Mouse (Mus musculus): ENCODE measurements around the gene Caskin1. TPM values are rescaled to one million over a fixed set of nuclear protein-coding genes. Genes with fewer than 3 reads are reported as not detected.

Caskin1 gene
- polyA plus RNA-seq, 2 experiments, result 0.08 to 0.09 TPM

GRCm38 (mm10) chr17:24534160-24534718 lies 45.8 kb downstream of the Caskin1 start, which contains the start of gene Rab26:
Gene Rab26 (minus strand): TSS chr17:24534210.
- Histone ChIP-seq H3K27me3 (ENCODE audit: control insufficient read depth, insufficient read depth, low read length) (no peaks in the 10 kb centered on the region), H3K4me3 (ENCODE audit: insufficient read depth in 1 of 2, low read depth in 2 of 2, low read length in 2 of 2) (peak within 1 kb of the TSS; percentile 40 to 45), H3K4me2 (ENCODE audit: low read depth) (peak within 1 kb of the TSS; percentile 72), H3K36me3 (replicated peaks; ENCODE audit: control insufficient read depth, insufficient read depth, low read depth) (no peaks in the 10 kb centered on the region), H3K9me3 (ENCODE audit: control insufficient read depth, low read length) (no peaks in the 10 kb centered on the region), H3K4me1 (replicated peaks; ENCODE audit: control insufficient read depth in 2 of 2, insufficient read depth in 2 of 2, low read length in 1 of 2) (peaks cover 7 to 19% of the 10 kb centered on the region in 2 experiments; a peak in 3 of 4 replicates), H3K9ac (replicated peaks) (no peak within 1 kb of the TSS), H3K27ac (no peak within 1 kb of the TSS)
- peak; percentile 9; the same call in 1 of the 2 replicates for ATAC-seq (ENCODE audit: insufficient read depth)
- WGBS (ENCODE audit: insufficient replicate concordance), result 54% methylated on average over 8 of the region's 8 CpGs
- DNase-seq (ENCODE audit: low read depth in 3 of 3, low spot score in 3 of 3), result no peak
- TF ChIP-seq EP300 (IDR thresholded peaks at IDR 0.05; ENCODE audit: low read depth) (0 out of 2 replicates have a peak, but pooled peaks have one; percentile 8), CTCF (IDR thresholded peaks at IDR 0.05; ENCODE audit: low read depth) (no peak)

DNA sequence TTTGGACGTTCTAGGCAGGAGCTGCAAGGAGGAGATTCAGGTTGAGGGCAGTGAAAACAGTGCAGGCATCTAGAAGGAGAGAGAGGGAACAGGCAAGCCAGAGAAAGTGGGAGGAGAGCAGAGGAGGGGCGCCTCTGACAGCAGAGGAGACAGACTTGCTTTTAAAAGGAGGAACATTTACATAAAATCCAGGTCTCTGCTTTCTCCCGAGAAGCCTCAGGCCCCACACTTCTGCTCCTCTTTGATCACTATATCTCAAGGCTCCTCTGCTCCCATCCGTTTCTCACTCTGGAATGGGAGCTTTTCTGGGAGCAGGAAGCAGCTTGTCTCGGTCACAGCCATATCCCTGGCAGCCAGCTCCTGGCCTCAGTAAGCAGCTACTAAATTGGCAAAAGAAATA lies 46.9 kb downstream of the Caskin1 start:
- DNase-seq (ENCODE audit: low read depth in 3 of 3, low spot score in 3 of 3), result no peak
- H3K4me1 ChIP-seq (replicated peaks; ENCODE audit: control insufficient read depth in 2 of 2, insufficient read depth in 2 of 2, low read length in 1 of 2), result peaks cover 7 to 10% of the 10 kb centered on the region in 2 experiments; a peak in 3 of 4 replicates
- no peaks in the 10 kb centered on the region for H3K27me3 ChIP-seq (ENCODE audit: control insufficient read depth, insufficient read depth, low read length)
- no peak overlapping the region for H3K9ac ChIP-seq (replicated peaks)
- no peak for TF ChIP-seq EP300 (IDR thresholded peaks at IDR 0.05; ENCODE audit: low read depth)
- TF ChIP-seq CTCF (IDR thresholded peaks at IDR 0.05; ENCODE audit: low read depth), result no peak
- no peak overlapping the region for H3K4me2 ChIP-seq (ENCODE audit: low read depth)
- H3K36me3 ChIP-seq (replicated peaks; ENCODE audit: control insufficient read depth, insufficient read depth, low read depth), result no peaks in the 10 kb centered on the region
- no peak for ATAC-seq (ENCODE audit: insufficient read depth)
- H3K9me3 ChIP-seq (ENCODE audit: control insufficient read depth, low read length), result no peaks in the 10 kb centered on the region
- no peak overlapping the region for H3K27ac ChIP-seq
- H3K4me3 ChIP-seq (ENCODE audit: insufficient read depth in 1 of 2, low read depth in 2 of 2, low read length in 2 of 2), result no peak overlapping the region
- 54% methylated on average over 5 of the region's 5 CpGs for WGBS (ENCODE audit: insufficient replicate concordance)

DNA sequence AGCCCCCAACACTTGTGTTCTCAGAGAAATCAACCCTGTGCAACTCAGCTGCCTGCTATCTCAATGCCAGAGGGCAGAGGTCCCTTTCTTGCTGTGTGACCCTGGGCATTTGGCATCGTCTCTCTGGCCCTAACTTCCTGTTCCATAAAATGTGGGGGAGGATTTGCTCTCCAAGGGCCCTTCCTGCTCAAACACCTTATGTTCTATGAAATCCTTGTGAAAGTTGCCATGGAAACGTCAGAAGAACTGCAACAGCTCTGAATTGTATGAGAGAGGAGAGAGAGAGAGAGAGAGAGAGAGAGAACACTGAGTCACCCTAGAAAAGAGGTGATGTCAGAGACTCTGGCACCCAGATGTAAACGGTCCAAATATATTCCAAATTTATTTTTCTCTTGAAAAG lies 49.1 kb downstream of the Caskin1 start:
- Histone ChIP-seq H3K4me3 (ENCODE audit: insufficient read depth in 1 of 2, low read depth in 2 of 2, low read length in 2 of 2) (no peak overlapping the region), H3K4me1 (replicated peaks; ENCODE audit: control insufficient read depth in 2 of 2, insufficient read depth in 2 of 2, low read length in 1 of 2) (peaks cover 7% of the 10 kb centered on the region in 2 experiments; a peak in 3 of 4 replicates), H3K27ac (no peak overlapping the region), H3K27me3 (ENCODE audit: control insufficient read depth, insufficient read depth, low read length) (no peaks in the 10 kb centered on the region), H3K9ac (replicated peaks) (no peak overlapping the region), H3K36me3 (replicated peaks; ENCODE audit: control insufficient read depth, insufficient read depth, low read depth) (no peaks in the 10 kb centered on the region), H3K9me3 (ENCODE audit: control insufficient read depth, low read length) (no peaks in the 10 kb centered on the region), H3K4me2 (ENCODE audit: low read depth) (no peak overlapping the region)
- ATAC-seq (ENCODE audit: insufficient read depth) (no peak), DNase-seq (ENCODE audit: low read depth in 3 of 3, low spot score in 3 of 3) (no peak)
- no peak for TF ChIP-seq CTCF (IDR thresholded peaks at IDR 0.05; ENCODE audit: low read depth)
- TF ChIP-seq EP300 (IDR thresholded peaks at IDR 0.05; ENCODE audit: low read depth), result no peak
- 32% methylated on average over 3 of the region's 3 CpGs for whole genome bisulfite sequencing (ENCODE audit: insufficient replicate concordance)

GRCm38 (mm10) chr17:24538950-24539349 lies 50.5 kb downstream of the Caskin1 start:
- Histone ChIP-seq H3K27ac (no peak overlapping the region), H3K4me2 (ENCODE audit: low read depth) (no peak overlapping the region), H3K27me3 (ENCODE audit: control insufficient read depth, insufficient read depth, low read length) (no peaks in the 10 kb centered on the region), H3K4me3 (ENCODE audit: insufficient read depth in 1 of 2, low read depth in 2 of 2, low read length in 2 of 2) (no peak overlapping the region), H3K9ac (replicated peaks) (no peak overlapping the region), H3K4me1 (replicated peaks; ENCODE audit: control insufficient read depth in 2 of 2, insufficient read depth in 2 of 2, low read length in 1 of 2) (peaks cover under 1 to 2% of the 10 kb centered on the region in 2 experiments; a peak in 2 of 4 replicates), H3K9me3 (ENCODE audit: control insufficient read depth, low read length) (no peaks in the 10 kb centered on the region), H3K36me3 (replicated peaks; ENCODE audit: control insufficient read depth, insufficient read depth, low read depth) (no peaks in the 10 kb centered on the region)
- TF ChIP-seq CTCF (IDR thresholded peaks at IDR 0.05; ENCODE audit: low read depth) (peak; percentile 59), EP300 (IDR thresholded peaks at IDR 0.05; ENCODE audit: low read depth) (no peak)
- ATAC-seq (ENCODE audit: insufficient read depth) (no peak), DNase-seq (ENCODE audit: low read depth in 3 of 3, low spot score in 3 of 3) (no peak)
- 47% methylated on average over 8 of the region's 8 CpGs for WGBS (ENCODE audit: insufficient replicate concordance)

DNA sequence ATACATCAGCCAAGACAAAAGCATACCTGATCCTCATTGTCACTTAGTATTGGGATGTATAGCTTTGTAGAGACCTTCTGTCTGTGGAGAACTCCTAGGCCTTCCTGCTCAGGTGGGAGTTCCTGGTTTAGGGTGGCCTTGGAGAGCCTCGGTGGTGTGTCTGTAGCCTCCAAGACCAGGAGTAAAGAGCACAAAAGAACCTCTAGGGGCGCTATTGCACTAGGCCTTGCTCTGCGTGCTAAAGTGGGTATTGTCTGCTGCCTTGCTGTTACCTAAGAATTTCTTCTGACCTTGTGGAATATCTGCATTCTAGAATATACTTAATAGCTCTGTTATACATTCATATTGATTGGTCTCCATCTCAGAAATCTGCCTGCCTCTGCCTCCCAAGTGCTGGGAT lies 52.0 kb downstream of the Caskin1 start:
- Histone ChIP-seq H3K4me1 (replicated peaks; ENCODE audit: control insufficient read depth in 2 of 2, insufficient read depth in 2 of 2, low read length in 1 of 2) (no peaks in the 10 kb centered on the region), H3K9me3 (ENCODE audit: control insufficient read depth, low read length) (no peaks in the 10 kb centered on the region), H3K36me3 (replicated peaks; ENCODE audit: control insufficient read depth, insufficient read depth, low read depth) (no peaks in the 10 kb centered on the region), H3K4me3 (ENCODE audit: insufficient read depth in 1 of 2, low read depth in 2 of 2, low read length in 2 of 2) (no peak overlapping the region), H3K4me2 (ENCODE audit: low read depth) (no peak overlapping the region), H3K27me3 (ENCODE audit: control insufficient read depth, insufficient read depth, low read length) (no peaks in the 10 kb centered on the region), H3K9ac (replicated peaks) (no peak overlapping the region), H3K27ac (no peak overlapping the region)
- 2% methylated on average over 3 of the region's 3 CpGs for WGBS (ENCODE audit: insufficient replicate concordance)
- TF ChIP-seq EP300 (IDR thresholded peaks at IDR 0.05; ENCODE audit: low read depth) (no peak), CTCF (IDR thresholded peaks at IDR 0.05; ENCODE audit: low read depth) (peak; percentile 93)
- ATAC-seq (ENCODE audit: insufficient read depth) (peak; percentile 63; the same call in 1 of the 2 replicates), DNase-seq (ENCODE audit: low read depth in 3 of 3, low spot score in 3 of 3) (peak in 1 of 3 experiments; percentile 63)

All from liver, embryonic 14.5 days (tissue).